Mouse (Mus musculus) heart, embryonic 16.5 days (tissue): ENCODE measurements at regions not wholly inside any gene's neighbourhood (a gene's known extent, or its start where the extent isn't known, plus 50 kb on each side); places are given as distances from the start of the nearest gene placed in this dataset.

ENCODE experiments used
- ATAC-seq: fragments of 200-750 bp; cut with Nextera tagmentation; replicated peaks from 2 replicates; pipeline ENCODE4 v1.8.0; 2017; ENCODE audit warnings: moderate number of reproducible peaks; ENCODE audit not compliant: insufficient read depth, low FRiP score; ENCODE audit errors: extremely low read depth
- H3K27ac ChIP-seq: fragments of 300-500 bp; sonication (generic); 2 replicates; pipeline ENCODE4 v1.5.1; 2014; ENCODE audit warnings: mild to moderate bottlenecking, low read length, control low read depth, moderate library complexity
- H3K27me3 ChIP-seq: fragments of 300-500 bp; sonication (generic); 2 replicates; pipeline ENCODE4 v1.6.1; 2014; ENCODE audit warnings: low read length, mixed read lengths; ENCODE audit not compliant: control insufficient read depth, insufficient read depth
- H3K36me3 ChIP-seq: fragments of 300-500 bp; sonication (generic); 2 replicates; pipeline ENCODE4 v1.6.1; 2014; ENCODE audit not compliant: control insufficient read depth, insufficient read depth
- H3K4me1 ChIP-seq: fragments of 300-500 bp; sonication (generic); 2 replicates; pipeline ENCODE4 v1.6.1; 2014; ENCODE audit warnings: low read length, mixed read lengths; ENCODE audit not compliant: control insufficient read depth, insufficient read depth
- H3K4me2 ChIP-seq: fragments of 300-500 bp; sonication (generic); 2 replicates; pipeline ENCODE4 v1.6.1; 2014; ENCODE audit warnings: low read depth, mild to moderate bottlenecking, control low read depth, low read length
- H3K4me3 ChIP-seq: fragments of 300-500 bp; sonication (generic); 2 replicates; pipeline ENCODE4 v1.5.1; 2014; ENCODE audit warnings: mild to moderate bottlenecking, control low read depth, low read length
- H3K9ac ChIP-seq: fragments of 300-500 bp; sonication (generic); 2 replicates; pipeline ENCODE4 v1.6.1; 2014; ENCODE audit warnings: low read length, control low read depth
- H3K9me3 ChIP-seq: fragments of 300-500 bp; sonication (generic); replicated peaks from 2 replicates; pipeline ENCODE4 v1.6.1; 2016; ENCODE audit warnings: low read length; ENCODE audit not compliant: control insufficient read depth
- WGBS: fragments of 180-500 bp; shearing (Covaris S2); extraction: QIAGEN DNeasy Blood & Tissue Kit; methylation state at CpG from one replicate; pipeline ENCODE4 v1.1.7; 2014; 5-methylcytosine and 5-hydroxymethylcytosine counted together

DNA sequence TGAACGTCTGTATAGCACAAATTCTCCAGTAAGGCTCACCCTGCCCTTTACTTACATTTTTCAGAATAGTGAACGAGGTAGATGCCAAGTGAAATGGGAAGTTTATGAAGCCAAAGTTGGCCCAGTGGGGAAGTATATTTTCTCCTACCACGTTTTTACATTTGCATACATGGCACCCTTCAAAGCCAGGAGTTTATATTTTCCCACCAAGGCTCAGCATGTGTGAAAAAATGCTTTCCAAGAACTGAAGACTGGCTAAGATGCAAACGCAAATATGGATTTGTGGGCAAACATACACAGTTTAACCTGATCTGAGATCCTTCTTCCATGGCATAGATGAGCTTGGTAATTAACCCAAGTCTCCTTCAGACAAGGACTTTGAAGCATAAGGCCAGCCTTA is 2209.4 kb upstream of the Gm7489 start:
- Histone ChIP-seq H3K9ac (no peak overlapping the region), H3K4me2 (no peak overlapping the region), H3K27ac (no peak overlapping the region), H3K36me3 (no peaks in the 10 kb centered on the region), H3K27me3 (no peaks in the 10 kb centered on the region), H3K9me3 (no peaks in the 10 kb centered on the region), H3K4me3 (no peak overlapping the region), H3K4me1 (0 out of 2 replicates have a peak, but pooled peaks cover 4% of the 10 kb centered on the region)
- 76% methylated on average over 4 of the region's 4 CpGs for WGBS
- no peak for ATAC-seq

GRCm38 (mm10) chr15:51676694-51677093 is 2208.0 kb upstream of the Gm7489 start:
- no peak for ATAC-seq
- H3K4me2 ChIP-seq = no peak overlapping the region
- no peaks in the 10 kb centered on the region for H3K27me3 ChIP-seq
- no peak overlapping the region for H3K9ac ChIP-seq
- no peak overlapping the region for H3K4me3 ChIP-seq
- WGBS = 76% methylated on average over 3 of the region's 3 CpGs
- H3K4me1 ChIP-seq = 0 out of 2 replicates have a peak, but pooled peaks cover 4% of the 10 kb centered on the region
- no peaks in the 10 kb centered on the region for H3K36me3 ChIP-seq
- no peak overlapping the region for H3K27ac ChIP-seq
- H3K9me3 ChIP-seq = no peaks in the 10 kb centered on the region

DNA sequence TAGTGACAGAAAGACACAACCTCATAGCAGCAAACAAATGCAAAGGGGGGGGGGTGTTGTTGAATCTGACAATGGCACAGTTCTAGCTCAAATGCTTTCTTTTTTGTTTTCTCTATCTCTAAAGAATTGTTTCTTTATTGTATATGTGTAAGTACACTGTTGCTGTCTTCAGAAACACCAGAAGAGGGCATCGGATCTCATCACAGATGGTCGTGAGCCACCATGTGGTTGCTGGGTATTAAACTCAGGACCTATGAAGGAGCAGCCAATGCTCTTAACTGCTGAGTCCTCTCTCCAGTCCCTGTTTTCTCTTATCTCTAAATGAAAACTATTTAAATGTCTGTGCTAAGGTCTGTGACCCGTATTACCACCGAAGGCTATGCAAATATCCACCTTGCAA is 2207.4 kb upstream of the Gm7489 start:
- no peak overlapping the region for H3K4me3 ChIP-seq
- WGBS = 63% methylated on average over 4 of the region's 4 CpGs
- no peak overlapping the region for H3K9ac ChIP-seq
- H3K27me3 ChIP-seq = no peaks in the 10 kb centered on the region
- H3K36me3 ChIP-seq = no peaks in the 10 kb centered on the region
- ATAC-seq = no peak
- H3K27ac ChIP-seq = no peak overlapping the region
- H3K4me1 ChIP-seq = 0 out of 2 replicates have a peak, but pooled peaks cover 4% of the 10 kb centered on the region
- H3K4me2 ChIP-seq = no peak overlapping the region
- no peaks in the 10 kb centered on the region for H3K9me3 ChIP-seq

DNA sequence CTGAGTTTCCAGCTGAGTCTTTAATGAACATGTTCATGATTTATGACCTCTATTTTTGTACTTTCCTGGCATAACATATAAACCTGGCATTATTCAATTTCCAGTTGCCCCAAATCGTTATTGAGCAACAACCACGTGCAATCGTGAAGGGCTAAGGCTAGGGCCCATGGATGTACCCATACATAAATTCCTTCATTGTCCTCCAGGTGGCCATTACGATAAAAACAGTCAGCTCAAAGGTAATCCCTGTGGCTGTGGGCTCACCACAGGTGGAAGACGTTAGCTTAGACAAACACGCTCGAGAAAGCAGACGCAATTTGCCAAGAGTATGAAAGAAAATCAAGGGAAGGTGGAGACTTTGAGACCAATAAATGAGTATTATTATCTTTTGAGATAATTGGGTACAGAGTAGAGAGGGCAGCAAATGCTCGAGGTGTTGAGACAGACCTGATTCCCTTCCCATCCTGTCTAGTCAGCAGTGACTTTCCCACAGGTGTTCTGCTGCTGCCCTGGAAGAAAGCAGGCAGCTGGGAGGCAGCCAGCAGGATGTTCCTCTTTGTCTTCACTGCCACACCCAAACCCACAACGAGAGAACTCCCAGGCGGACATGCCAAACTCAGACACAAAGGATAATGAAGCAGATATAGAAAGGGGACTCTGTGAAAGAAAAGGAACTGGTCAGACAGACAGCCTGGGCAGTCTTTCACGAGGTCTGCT is 2205.4 kb upstream of the Gm7489 start:
- ATAC-seq = no peak
- no peak overlapping the region for H3K9ac ChIP-seq
- H3K4me1 ChIP-seq = 0 out of 2 replicates have a peak, but pooled peaks cover 4% of the 10 kb centered on the region
- H3K9me3 ChIP-seq = no peaks in the 10 kb centered on the region
- H3K4me3 ChIP-seq = no peak overlapping the region
- H3K27me3 ChIP-seq = no peaks in the 10 kb centered on the region
- no peak overlapping the region for H3K27ac ChIP-seq
- H3K4me2 ChIP-seq = no peak overlapping the region
- H3K36me3 ChIP-seq = no peaks in the 10 kb centered on the region
- WGBS = 58% methylated on average over 12 of the region's 12 CpGs

GRCm38 (mm10) chr15:51680494-51680893 is 2204.2 kb upstream of the Gm7489 start:
- Histone ChIP-seq H3K9me3 (no peaks in the 10 kb centered on the region), H3K4me3 (no peak overlapping the region), H3K4me1 (0 out of 2 replicates have a peak, but pooled peaks cover 4% of the 10 kb centered on the region), H3K27ac (no peak overlapping the region), H3K27me3 (no peaks in the 10 kb centered on the region), H3K4me2 (no peak overlapping the region), H3K9ac (no peak overlapping the region), H3K36me3 (no peaks in the 10 kb centered on the region)
- no peak for ATAC-seq

DNA sequence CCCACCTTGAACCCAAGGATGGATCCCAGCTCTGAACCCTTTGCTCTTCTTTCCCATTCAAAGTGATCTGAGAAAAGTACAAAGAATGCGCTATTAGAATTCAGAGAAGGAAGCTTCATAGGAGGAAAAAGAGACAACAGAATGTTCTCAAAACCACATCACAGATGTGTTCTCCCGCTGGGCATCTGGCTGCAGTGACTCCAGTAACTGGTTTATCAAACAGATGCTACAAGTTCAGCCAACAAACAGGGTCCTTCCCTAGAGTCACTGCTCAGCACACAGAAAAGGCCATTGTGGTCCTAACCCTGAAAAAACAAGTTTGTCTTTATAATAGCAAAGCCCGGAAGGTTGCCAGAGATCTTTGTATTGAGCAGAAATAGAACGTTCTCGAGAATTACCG is 2203.5 kb upstream of the Gm7489 start:
- Histone ChIP-seq H3K36me3 (no peaks in the 10 kb centered on the region), H3K4me1 (0 out of 2 replicates have a peak, but pooled peaks cover 4% of the 10 kb centered on the region), H3K9me3 (no peaks in the 10 kb centered on the region), H3K27ac (no peak overlapping the region), H3K27me3 (no peaks in the 10 kb centered on the region), H3K4me2 (no peak overlapping the region), H3K4me3 (no peak overlapping the region), H3K9ac (no peak overlapping the region)
- ATAC-seq = no peak
- WGBS = 81% methylated on average over 6 of the region's 6 CpGs

- Histone ChIP-seq H3K27me3 (no peaks in the 10 kb centered on the region), H3K4me2 (no peak overlapping the region), H3K9ac (no peak overlapping the region), H3K4me1 (0 out of 2 replicates have a peak, but pooled peaks cover 4% of the 10 kb centered on the region), H3K27ac (no peak overlapping the region), H3K36me3 (no peaks in the 10 kb centered on the region), H3K9me3 (no peaks in the 10 kb centered on the region), H3K4me3 (no peak overlapping the region)
- WGBS = 50% methylated on average over 5 of the region's 5 CpGs
- no peak for ATAC-seq
Measured at GRCm38 (mm10) chr15:51682331-51682730, 2202.4 kb upstream of the Gm7489 start.

- no peaks in the 10 kb centered on the region for H3K9me3 ChIP-seq
- no peaks in the 10 kb centered on the region for H3K36me3 ChIP-seq
- no peak overlapping the region for H3K27ac ChIP-seq
- no peaks in the 10 kb centered on the region for H3K4me1 ChIP-seq
- no peak overlapping the region for H3K4me2 ChIP-seq
- no peak overlapping the region for H3K9ac ChIP-seq
- no peaks in the 10 kb centered on the region for H3K27me3 ChIP-seq
- ATAC-seq = no peak
- 74% methylated on average over 13 of the region's 13 CpGs for WGBS
- no peak overlapping the region for H3K4me3 ChIP-seq
Measured at GRCm38 (mm10) chr15:51687007-51687540, 2197.6 kb upstream of the Gm7489 start.

GRCm38 (mm10) chr15:51689498-51689897 is 2195.2 kb upstream of the Gm7489 start:
- no peaks in the 10 kb centered on the region for H3K4me1 ChIP-seq
- H3K36me3 ChIP-seq = no peaks in the 10 kb centered on the region
- no peak for ATAC-seq
- H3K27me3 ChIP-seq = no peaks in the 10 kb centered on the region
- H3K4me3 ChIP-seq = no peak overlapping the region
- no peaks in the 10 kb centered on the region for H3K9me3 ChIP-seq
- 30% methylated on average over 1 of the region's 1 CpGs for WGBS
- H3K9ac ChIP-seq = no peak overlapping the region
- H3K4me2 ChIP-seq = no peak overlapping the region
- no peak overlapping the region for H3K27ac ChIP-seq
